Mouse (Mus musculus): Measurements from ENCODE around the gene Armc12. TPM values are rescaled to one million over a fixed set of nuclear protein-coding genes. Genes with fewer than 3 reads are reported as not detected.

Gene Armc12
- not detected in 2 replicates for polyA plus RNA-seq (2015; fragmentation: Nextera tagmentation; extraction: Ambion mirVana)

DNA sequence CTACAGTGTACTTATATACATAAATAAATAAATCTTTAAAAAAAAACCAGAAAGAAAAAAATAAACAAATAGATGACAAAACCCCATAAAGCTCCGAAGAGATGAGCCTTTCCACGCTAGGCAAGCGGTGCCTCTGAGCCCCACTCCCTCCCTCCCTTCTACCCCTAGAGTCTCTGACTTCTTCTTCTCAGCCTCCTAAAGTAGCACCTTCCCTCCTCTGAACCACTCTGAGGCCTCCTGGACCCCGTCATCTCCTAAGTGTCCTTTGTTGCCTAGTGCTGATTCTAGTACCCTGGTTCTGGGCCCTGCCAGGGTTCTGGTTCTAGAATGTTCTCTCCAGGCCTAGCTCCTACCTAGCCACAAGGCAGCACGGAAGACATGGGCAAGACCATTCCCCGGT is at the start of gene Armc12:
Gene Armc12, plus strand, starts transcription at position 301 of the 400 bp plus-strand sequence.
- no peak for TF ChIP-seq CTCF (IDR thresholded peaks at IDR 0.05; ENCODE audit: low read depth)
- H3K4me2 ChIP-seq (replicated peaks; ENCODE audit: low read depth): no peak within 1 kb of the TSS
- ATAC-seq: no peak

DNA sequence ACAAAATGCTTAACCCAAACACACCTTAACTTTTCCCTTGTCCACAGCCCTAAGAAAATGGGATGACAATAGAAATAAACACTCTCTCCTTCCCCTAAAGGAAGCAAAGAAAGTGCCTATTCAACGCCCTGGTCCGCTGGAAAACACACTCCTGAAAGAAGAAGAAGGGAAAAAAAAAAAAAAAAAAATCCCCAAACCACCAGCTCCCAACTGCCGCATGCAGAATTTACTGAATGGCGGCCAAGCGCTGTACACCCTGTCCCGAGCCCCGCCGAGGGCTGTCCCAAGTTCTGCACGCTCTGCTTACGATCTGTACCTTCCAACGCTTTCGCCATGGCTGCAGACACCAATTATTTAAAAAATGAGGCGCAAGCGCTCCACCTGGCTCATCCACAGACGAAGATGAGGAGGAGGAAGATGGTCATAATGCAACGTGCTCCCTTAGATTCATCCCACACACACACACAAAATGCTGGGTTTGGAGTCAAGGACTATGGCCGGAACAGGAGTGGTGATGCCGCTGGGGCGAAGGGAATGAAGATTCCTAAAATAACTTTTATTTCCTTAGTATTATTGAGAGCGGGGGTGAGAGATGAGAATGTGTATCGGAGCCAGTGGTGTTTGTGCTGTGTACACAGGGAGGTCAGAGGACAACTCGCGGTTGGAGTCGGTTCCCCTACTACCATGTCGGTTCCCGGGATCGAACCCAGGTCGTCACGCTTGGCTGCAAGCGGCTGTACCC is 45.7 kb upstream of the Armc12 start:
- Histone ChIP-seq H3K4me3 (ENCODE audit: low read depth, low read length) (peak overlapping the region; percentile 91), H3K4me1 (replicated peaks; ENCODE audit: control insufficient read depth, insufficient read depth, low read length) (0 out of 2 replicates have a peak, but pooled peaks cover 4% of the 10 kb centered on the region), H3K36me3 (ENCODE audit: control insufficient read depth, insufficient read depth) (0 out of 2 replicates have a peak, but pooled peaks cover 4% of the 10 kb centered on the region), H3K4me2 (replicated peaks; ENCODE audit: low read depth) (peak overlapping the region; percentile 71), H3K27me3 (replicated peaks; ENCODE audit: control insufficient read depth, insufficient read depth, low read length) (no peaks in the 10 kb centered on the region), H3K9ac (ENCODE audit: low read depth, low read length) (peak overlapping the region; percentile 94), H3K9me3 (ENCODE audit: control insufficient read depth) (no peaks in the 10 kb centered on the region), H3K27ac (ENCODE audit: low read depth, low read length) (peak overlapping the region; percentile 93)
- no peak for ATAC-seq
- 11% methylated on average over 30 of the region's 30 CpGs for WGBS
- TF ChIP-seq CTCF (IDR thresholded peaks at IDR 0.05; ENCODE audit: low read depth): no peak

More for the DNA sequence above, at the start of gene Armc12:
- H3K27ac ChIP-seq (ENCODE audit: low read depth, low read length): no peak within 1 kb of the TSS
- H3K9me3 ChIP-seq (ENCODE audit: control insufficient read depth): no peaks in the 10 kb centered on the region
- no peak within 1 kb of the TSS for H3K4me3 ChIP-seq (ENCODE audit: low read depth, low read length)
- H3K9ac ChIP-seq (ENCODE audit: low read depth, low read length): no peak within 1 kb of the TSS
- H3K27me3 ChIP-seq (replicated peaks; ENCODE audit: control insufficient read depth, insufficient read depth, low read length): no peaks in the 10 kb centered on the region
- 92% methylated on average over 6 of the region's 6 CpGs for WGBS
- no peaks in the 10 kb centered on the region for H3K36me3 ChIP-seq (ENCODE audit: control insufficient read depth, insufficient read depth)
- no peaks in the 10 kb centered on the region; the same call in 1 of the 2 replicates for H3K4me1 ChIP-seq (replicated peaks; ENCODE audit: control insufficient read depth, insufficient read depth, low read length)

DNA sequence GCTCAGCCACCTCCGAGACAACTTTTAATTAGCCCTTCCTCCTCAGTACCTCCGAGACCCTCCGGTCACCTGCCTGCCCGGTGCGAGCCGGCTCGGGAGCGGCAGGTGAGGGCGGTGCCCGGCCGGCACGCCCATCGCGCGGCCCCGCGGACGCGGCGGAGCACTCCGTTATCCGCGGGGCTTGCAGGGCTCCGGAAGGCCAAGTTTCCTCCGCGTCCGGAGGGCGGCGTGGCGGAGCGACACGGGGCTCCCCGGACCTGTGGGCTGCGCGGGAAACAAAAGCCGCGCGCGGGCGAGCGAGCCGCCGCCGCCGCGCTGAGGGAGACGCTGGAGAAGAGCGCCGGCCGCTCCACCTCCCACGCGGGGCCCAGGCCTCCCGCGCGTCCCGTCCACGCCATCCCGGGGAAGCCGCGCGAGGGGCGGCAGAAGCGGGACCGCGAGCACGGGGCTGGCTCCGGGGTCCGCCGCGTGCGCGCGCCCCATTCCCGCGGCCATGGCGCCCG is 45.1 kb upstream of the Armc12 start:
- H3K4me3 ChIP-seq (ENCODE audit: low read depth, low read length): peak overlapping the region; percentile 91
- peak; percentile 44 for ATAC-seq
- peak overlapping the region; percentile 94 for H3K9ac ChIP-seq (ENCODE audit: low read depth, low read length)
- 0% methylated on average over 53 of the region's 77 CpGs for WGBS
- H3K4me2 ChIP-seq (replicated peaks; ENCODE audit: low read depth): peak overlapping the region; percentile 71
- 0 out of 2 replicates have a peak, but pooled peaks cover 4% of the 10 kb centered on the region for H3K36me3 ChIP-seq (ENCODE audit: control insufficient read depth, insufficient read depth)
- H3K27me3 ChIP-seq (replicated peaks; ENCODE audit: control insufficient read depth, insufficient read depth, low read length): no peaks in the 10 kb centered on the region
- peak; percentile 49 for TF ChIP-seq CTCF (IDR thresholded peaks at IDR 0.05; ENCODE audit: low read depth)
- no peaks in the 10 kb centered on the region for H3K9me3 ChIP-seq (ENCODE audit: control insufficient read depth)
- 0 out of 2 replicates have a peak, but pooled peaks cover 4% of the 10 kb centered on the region for H3K4me1 ChIP-seq (replicated peaks; ENCODE audit: control insufficient read depth, insufficient read depth, low read length)
- peak overlapping the region; percentile 93 for H3K27ac ChIP-seq (ENCODE audit: low read depth, low read length)

DNA sequence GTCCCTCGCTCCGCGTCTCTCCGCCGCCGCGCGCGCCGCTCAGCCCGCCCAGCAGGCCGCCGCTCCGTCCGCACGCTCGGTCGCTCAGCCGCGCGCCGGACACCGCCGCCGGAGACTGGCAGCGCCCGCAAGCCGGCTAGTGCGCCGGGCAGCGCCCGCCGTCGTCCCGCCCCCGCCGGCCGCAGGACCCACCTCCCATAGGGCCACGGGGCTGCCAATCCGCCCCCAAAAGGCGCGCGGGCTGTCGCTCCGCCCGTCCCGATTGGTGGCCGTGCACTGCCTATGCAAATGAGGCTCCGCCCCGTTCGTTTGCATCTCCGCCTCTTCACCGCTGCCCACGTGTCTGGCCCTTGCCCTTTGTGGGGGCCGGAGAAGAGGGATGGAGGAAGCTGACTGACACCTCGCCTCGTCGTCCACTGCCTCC is 44.6 kb upstream of the Armc12 start:
- H3K9me3 ChIP-seq (ENCODE audit: control insufficient read depth): no peaks in the 10 kb centered on the region
- 0 out of 2 replicates have a peak, but pooled peaks cover 4% of the 10 kb centered on the region for H3K4me1 ChIP-seq (replicated peaks; ENCODE audit: control insufficient read depth, insufficient read depth, low read length)
- H3K4me3 ChIP-seq (ENCODE audit: low read depth, low read length): peak overlapping the region; percentile 91
- ATAC-seq: peak; percentile 98
- H3K9ac ChIP-seq (ENCODE audit: low read depth, low read length): peak overlapping the region; percentile 94
- WGBS: under 1% methylated on average over 50 of the region's 58 CpGs
- H3K27me3 ChIP-seq (replicated peaks; ENCODE audit: control insufficient read depth, insufficient read depth, low read length): no peaks in the 10 kb centered on the region
- no peak for TF ChIP-seq CTCF (IDR thresholded peaks at IDR 0.05; ENCODE audit: low read depth)
- H3K36me3 ChIP-seq (ENCODE audit: control insufficient read depth, insufficient read depth): 0 out of 2 replicates have a peak, but pooled peaks cover 4% of the 10 kb centered on the region
- H3K27ac ChIP-seq (ENCODE audit: low read depth, low read length): peak overlapping the region; percentile 93
- H3K4me2 ChIP-seq (replicated peaks; ENCODE audit: low read depth): peak overlapping the region; percentile 71

DNA sequence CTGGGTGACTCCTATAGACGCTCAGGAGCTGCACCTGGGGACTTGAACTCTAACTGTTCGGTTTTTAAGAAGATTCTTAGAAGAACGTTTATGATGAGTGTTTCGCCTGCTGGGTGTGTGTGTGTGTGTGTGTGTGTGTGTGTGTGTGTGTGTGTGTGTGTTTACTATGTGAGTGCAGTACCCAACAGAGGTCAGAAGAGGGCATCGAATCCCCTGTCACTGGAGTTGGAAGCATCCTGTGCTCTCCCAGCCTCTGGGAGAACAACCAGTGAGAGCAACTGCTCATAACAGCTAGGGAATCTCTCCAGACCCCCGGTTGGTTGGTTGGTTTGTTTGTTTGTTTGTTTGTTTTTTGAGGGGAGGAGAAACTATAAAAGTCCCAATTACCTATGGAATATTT is 43.9 kb upstream of the Armc12 start:
- TF ChIP-seq CTCF (IDR thresholded peaks at IDR 0.05; ENCODE audit: low read depth): peak; percentile 26
- H3K9ac ChIP-seq (ENCODE audit: low read depth, low read length): no peak overlapping the region
- 81% methylated on average over 6 of the region's 6 CpGs for WGBS
- no peak overlapping the region for H3K27ac ChIP-seq (ENCODE audit: low read depth, low read length)
- no peaks in the 10 kb centered on the region for H3K9me3 ChIP-seq (ENCODE audit: control insufficient read depth)
- no peaks in the 10 kb centered on the region for H3K27me3 ChIP-seq (replicated peaks; ENCODE audit: control insufficient read depth, insufficient read depth, low read length)
- ATAC-seq: no peak
- H3K36me3 ChIP-seq (ENCODE audit: control insufficient read depth, insufficient read depth): no peaks in the 10 kb centered on the region
- H3K4me2 ChIP-seq (replicated peaks; ENCODE audit: low read depth): peak overlapping the region; percentile 71
- H3K4me3 ChIP-seq (ENCODE audit: low read depth, low read length): no peak overlapping the region
- 0 out of 2 replicates have a peak, but pooled peaks cover 4% of the 10 kb centered on the region for H3K4me1 ChIP-seq (replicated peaks; ENCODE audit: control insufficient read depth, insufficient read depth, low read length)

DNA sequence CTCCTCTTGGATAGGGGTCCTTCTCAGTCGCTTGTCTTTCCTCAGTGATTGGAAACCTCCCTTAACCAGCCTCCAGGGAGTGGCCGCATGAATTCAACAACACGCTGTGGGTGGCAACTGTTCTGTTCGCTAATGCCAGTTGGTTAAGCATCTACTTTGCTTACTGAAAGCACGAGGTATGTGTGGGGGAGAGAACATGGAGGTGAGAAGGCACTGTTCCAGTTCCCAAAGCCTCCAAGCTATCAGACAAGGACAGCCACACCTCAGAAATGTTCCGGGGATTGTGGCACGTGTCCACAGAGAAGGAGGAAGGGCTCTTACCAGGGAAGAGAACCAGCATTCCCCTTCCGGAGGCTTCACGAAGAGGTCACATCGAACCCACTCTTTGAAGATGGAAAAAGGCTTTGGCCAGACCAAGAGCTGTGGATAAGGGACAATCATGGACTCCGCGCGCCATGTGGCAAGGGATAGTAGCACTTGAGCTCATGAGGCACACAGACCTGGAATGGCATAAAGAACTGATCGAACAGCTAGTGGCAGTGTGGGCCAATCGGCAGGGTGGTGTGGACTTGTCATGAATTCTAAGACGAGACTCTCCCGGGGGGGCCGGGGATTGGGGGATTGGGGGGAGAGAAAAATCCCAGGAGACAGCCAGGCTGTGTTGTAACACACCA is 42.9 kb upstream of the Armc12 start:
- H3K36me3 ChIP-seq (ENCODE audit: control insufficient read depth, insufficient read depth): no peaks in the 10 kb centered on the region
- H3K27me3 ChIP-seq (replicated peaks; ENCODE audit: control insufficient read depth, insufficient read depth, low read length): no peaks in the 10 kb centered on the region
- ATAC-seq: no peak
- H3K4me1 ChIP-seq (replicated peaks; ENCODE audit: control insufficient read depth, insufficient read depth, low read length): 0 out of 2 replicates have a peak, but pooled peaks cover 4% of the 10 kb centered on the region
- H3K9me3 ChIP-seq (ENCODE audit: control insufficient read depth): no peaks in the 10 kb centered on the region
- TF ChIP-seq CTCF (IDR thresholded peaks at IDR 0.05; ENCODE audit: low read depth): no peak
- H3K27ac ChIP-seq (ENCODE audit: low read depth, low read length): no peak overlapping the region
- no peak overlapping the region for H3K9ac ChIP-seq (ENCODE audit: low read depth, low read length)
- no peak overlapping the region for H3K4me3 ChIP-seq (ENCODE audit: low read depth, low read length)
- H3K4me2 ChIP-seq (replicated peaks; ENCODE audit: low read depth): no peak overlapping the region
- 85% methylated on average over 18 of the region's 18 CpGs for WGBS
